Comparison of ENCODE assay signal across 8 mouse cellular contexts in the genomic region with DNA sequence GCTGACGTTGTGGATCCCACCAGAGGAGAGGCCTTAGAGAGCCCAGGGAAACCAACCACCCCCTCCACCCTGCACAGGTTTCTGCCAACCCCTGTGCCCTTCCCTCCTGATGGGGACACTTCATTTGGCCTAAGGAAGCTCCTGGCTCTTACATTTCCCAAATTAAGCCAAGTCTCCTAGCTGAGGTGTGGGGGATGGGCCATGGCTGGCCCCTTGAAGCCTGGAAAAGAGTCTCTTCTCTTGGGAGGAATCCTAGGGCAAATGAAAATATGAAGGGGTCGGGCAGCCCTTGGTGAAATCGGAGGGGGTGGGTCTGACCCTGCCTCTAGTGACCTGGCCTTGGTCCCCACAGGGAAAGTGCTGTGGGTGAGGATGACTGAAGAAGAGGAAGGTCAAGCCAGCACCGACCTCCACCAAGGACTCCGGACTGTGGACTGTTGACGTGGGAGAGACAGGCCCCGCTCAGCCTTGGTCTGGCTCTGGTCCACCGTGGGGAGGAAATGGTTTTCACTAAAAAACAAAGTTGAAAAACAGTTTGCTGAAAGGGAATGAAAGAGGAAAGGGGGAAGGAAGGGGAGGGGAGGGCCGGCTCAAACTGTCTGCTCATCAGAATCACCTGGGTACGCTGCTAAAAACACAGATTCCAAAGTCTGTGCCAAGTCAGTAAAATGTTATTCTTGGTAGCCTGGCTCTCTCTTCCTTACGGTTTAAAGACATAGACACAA.
DNase-seq lines count a peak whose midpoint lies in the region; ATAC-seq lines count a peak whose summit lies in the region.
"Had no signal": no experiment of that assay in that cellular context is flagged by ENCODE, and none has a peak within 500 bp of the region (broad histone marks: within the 10 kb centered on the region; RNA-seq: fewer than 3 reads in every experiment).

No protein-coding gene starts in this region.

- peaks cover 16% of the 10 kb centered on the region for H3K9me3 ChIP-seq in embryonic facial prominence, embryonic 14.5 days (ENCODE audit: control insufficient read depth, low read length)
- H3K9me3 ChIP-seq in intestine, embryonic 15.5 days, result no peaks in the 10 kb centered on the region
- H3K9me3 ChIP-seq in liver, embryonic 15.5 days (replicated peaks), result no peaks in the 10 kb centered on the region
- H3K9me3 ChIP-seq: midbrain, embryonic 12.5 days had no signal

- H3K4me3 ChIP-seq in brown adipose tissue, adult 24 weeks (ENCODE audit: insufficient read depth, low read depth, low read length), result no peak overlapping the region
- no peak overlapping the region for H3K4me3 ChIP-seq in embryonic facial prominence, embryonic 14.5 days (ENCODE audit: low read depth, low read length)
- no peak overlapping the region for H3K4me3 ChIP-seq in intestine, embryonic 15.5 days (replicated peaks)
- no peak overlapping the region for H3K4me3 ChIP-seq in liver, embryonic 15.5 days (replicated peaks)
- H3K4me3 ChIP-seq: midbrain, embryonic 12.5 days had no signal

- H3K9ac ChIP-seq in embryonic facial prominence, embryonic 14.5 days (ENCODE audit: low read depth, low read length), result 0 out of 2 replicates have a peak overlapping the region, but pooled peaks have one; percentile 38
- H3K9ac ChIP-seq in intestine, embryonic 15.5 days, result 0 out of 2 replicates have a peak overlapping the region, but pooled peaks have one; percentile 5
- H3K9ac ChIP-seq in liver, embryonic 15.5 days, result no peak overlapping the region
- H3K9ac ChIP-seq: midbrain, embryonic 12.5 days had no signal

- H3K27ac ChIP-seq in brown adipose tissue, adult 24 weeks (replicated peaks; ENCODE audit: low read depth, low read length), result peak overlapping the region; percentile 71
- peak overlapping the region; percentile 54 for H3K27ac ChIP-seq in embryonic facial prominence, embryonic 14.5 days (replicated peaks; ENCODE audit: low read depth, low read length)
- 0 out of 2 replicates have a peak overlapping the region, but pooled peaks have one; percentile 54 for H3K27ac ChIP-seq in intestine, embryonic 15.5 days
- no peak overlapping the region; the same call in 1 of the 2 replicates for H3K27ac ChIP-seq in liver, embryonic 15.5 days (replicated peaks)
- H3K27ac ChIP-seq: midbrain, embryonic 12.5 days had no signal

- peaks cover 21% of the 10 kb centered on the region for H3K4me1 ChIP-seq in brown adipose tissue, adult 24 weeks (ENCODE audit: control insufficient read depth, insufficient read depth, insufficient read length, low read length)
- peaks cover 19% of the 10 kb centered on the region for H3K4me1 ChIP-seq in embryonic facial prominence, embryonic 14.5 days (ENCODE audit: control insufficient read depth, insufficient read depth, low read length)
- peaks cover 40% of the 10 kb centered on the region for H3K4me1 ChIP-seq in intestine, embryonic 15.5 days (replicated peaks)
- peaks cover 16% of the 10 kb centered on the region for H3K4me1 ChIP-seq in liver, embryonic 15.5 days (replicated peaks)
- H3K4me1 ChIP-seq: midbrain, embryonic 12.5 days had no signal

- H3K4me2 ChIP-seq in embryonic facial prominence, embryonic 14.5 days (ENCODE audit: low read depth, low read length), result no peak overlapping the region
- no peak overlapping the region for H3K4me2 ChIP-seq in intestine, embryonic 15.5 days (replicated peaks)
- no peak overlapping the region for H3K4me2 ChIP-seq in liver, embryonic 15.5 days
- H3K4me2 ChIP-seq: midbrain, embryonic 12.5 days had no signal

- ATAC-seq in embryonic facial prominence, embryonic 14.5 days (ENCODE audit: low read depth), result no peak
- ATAC-seq in intestine, embryonic 15.5 days, result 0 out of 2 replicates have a peak, but pooled peaks have one; percentile 34
- ATAC-seq in liver, embryonic 15.5 days (ENCODE audit: insufficient read depth), result peak; percentile 62
- ATAC-seq in cerebellum, adult (ENCODE audit: insufficient number of reproducible peaks, low FRiP score, low TSS enrichment), result no peak

- DNase-seq in embryonic facial prominence, embryonic 14.5 days (ENCODE audit: low spot score), result peak; percentile 70
- no peak for DNase-seq in cerebellum, adult 11-12 months
- DNase-seq in frontal cortex, adult 2 months (ENCODE audit: extremely low spot score in 1 of 2, low spot score in 1 of 2), result no peak

- no peaks in the 10 kb centered on the region for H3K27me3 ChIP-seq in embryonic facial prominence, embryonic 14.5 days (replicated peaks; ENCODE audit: control insufficient read depth, insufficient read depth, low read length)
- no peaks in the 10 kb centered on the region for H3K27me3 ChIP-seq in intestine, embryonic 15.5 days (replicated peaks)
- no peaks in the 10 kb centered on the region for H3K27me3 ChIP-seq in liver, embryonic 15.5 days

- WGBS in embryonic facial prominence, embryonic 14.5 days, result 31% methylated on average over 11 of the region's 11 CpGs
- 51% methylated on average over 11 of the region's 11 CpGs for WGBS in intestine, embryonic 15.5 days
- WGBS in liver, embryonic 15.5 days (ENCODE audit: insufficient replicate concordance), result 45% methylated on average over 11 of the region's 11 CpGs

- no peaks in the 10 kb centered on the region for H3K36me3 ChIP-seq in embryonic facial prominence, embryonic 14.5 days (ENCODE audit: control insufficient read depth, insufficient read depth, low read length)
- H3K36me3 ChIP-seq in intestine, embryonic 15.5 days, result no peaks in the 10 kb centered on the region
- H3K36me3 ChIP-seq in liver, embryonic 15.5 days (replicated peaks), result no peaks in the 10 kb centered on the region
- H3K36me3 ChIP-seq: midbrain, embryonic 12.5 days had no signal

Comparison
In these comparisons a context has a peak if more than half of its experiments do, and no peak if none do; other contexts are left out.
1. ATAC-seq: peak in intestine, embryonic 15.5 days (single experiment) and liver, embryonic 15.5 days (single experiment); none in embryonic facial prominence, embryonic 14.5 days (single experiment) and cerebellum, adult (single experiment).